Mouse (Mus musculus): Measurements from ENCODE around the gene Rtn4rl2. TPM values are rescaled to one million over a fixed set of nuclear protein-coding genes. Genes with fewer than 3 reads are reported as not detected.

Gene Rtn4rl2
- polyA plus RNA-seq, 1 experiment = not detected

DNA sequence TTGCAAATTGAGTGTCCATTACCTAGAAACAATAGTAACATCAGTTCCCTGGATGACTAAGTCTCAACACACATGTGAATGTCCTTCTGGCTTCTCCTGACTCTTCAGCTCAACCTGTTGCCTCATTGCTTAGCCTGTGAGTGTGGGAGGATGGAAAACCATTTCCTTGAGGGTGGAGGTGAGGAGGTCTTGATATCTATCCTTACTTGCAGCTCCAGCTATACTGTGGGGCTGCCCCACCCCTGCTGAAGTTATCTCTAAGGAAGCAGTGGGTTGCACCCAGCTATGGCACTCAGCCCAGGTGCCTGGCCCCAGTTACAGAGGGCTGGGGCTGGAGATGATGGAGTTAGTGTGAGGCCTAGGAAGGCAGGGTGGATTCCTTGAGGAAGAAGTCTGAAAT is 44.6 kb downstream of the Rtn4rl2 start:
- H3K4me3 ChIP-seq (ENCODE audit: insufficient read depth, low read depth, low read length) = no peak overlapping the region
- 0 out of 2 replicates have a peak, but pooled peaks cover 3% of the 10 kb centered on the region for H3K4me1 ChIP-seq (ENCODE audit: control insufficient read depth, insufficient read depth, insufficient read length, low read length)
- H3K27ac ChIP-seq (replicated peaks; ENCODE audit: low read depth, low read length) = no peak overlapping the region

DNA sequence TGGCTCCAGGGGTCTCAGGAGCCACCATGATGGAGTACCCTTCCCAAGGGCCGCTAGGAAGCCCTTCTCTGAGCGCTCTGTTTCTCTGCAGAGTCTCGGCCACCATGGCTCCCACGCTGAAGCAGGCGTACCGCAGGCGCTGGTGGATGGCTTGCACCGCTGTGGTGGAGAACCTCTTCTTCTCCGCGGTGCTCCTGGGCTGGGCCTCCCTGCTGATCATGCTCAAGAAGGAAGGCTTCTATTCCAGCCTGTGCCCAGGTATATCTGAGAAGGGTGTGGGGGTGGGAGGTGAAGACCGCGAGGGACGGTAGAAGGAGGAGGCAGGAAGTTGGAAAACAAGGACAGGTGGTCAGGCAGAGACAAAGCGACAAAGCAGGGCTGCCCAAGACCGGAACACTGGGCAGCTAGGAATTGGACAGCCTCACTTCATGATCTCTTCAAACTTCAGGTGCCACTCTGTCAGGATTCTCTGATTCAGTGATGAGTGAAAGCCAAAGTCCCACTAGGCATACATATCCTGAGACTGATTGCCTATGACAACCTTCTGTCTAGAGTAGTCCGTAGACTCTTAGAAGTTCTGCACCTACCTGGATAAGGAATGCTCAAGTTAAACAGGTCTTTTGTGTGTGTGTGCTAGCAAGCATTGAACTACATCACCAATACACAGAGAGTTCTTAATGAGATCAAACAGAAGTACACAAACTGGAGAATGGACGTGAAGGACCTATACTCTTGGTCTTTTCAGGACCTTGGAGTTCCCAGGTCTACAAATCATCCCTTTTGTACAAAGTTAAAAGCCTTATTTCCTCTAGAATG is 45.6 kb downstream of the Rtn4rl2 start:
- Histone ChIP-seq H3K27ac (replicated peaks; ENCODE audit: low read depth, low read length) (no peak overlapping the region), H3K4me3 (ENCODE audit: insufficient read depth, low read depth, low read length) (peak overlapping the region; percentile 65), H3K4me1 (ENCODE audit: control insufficient read depth, insufficient read depth, insufficient read length, low read length) (0 out of 2 replicates have a peak, but pooled peaks cover 3% of the 10 kb centered on the region)

DNA sequence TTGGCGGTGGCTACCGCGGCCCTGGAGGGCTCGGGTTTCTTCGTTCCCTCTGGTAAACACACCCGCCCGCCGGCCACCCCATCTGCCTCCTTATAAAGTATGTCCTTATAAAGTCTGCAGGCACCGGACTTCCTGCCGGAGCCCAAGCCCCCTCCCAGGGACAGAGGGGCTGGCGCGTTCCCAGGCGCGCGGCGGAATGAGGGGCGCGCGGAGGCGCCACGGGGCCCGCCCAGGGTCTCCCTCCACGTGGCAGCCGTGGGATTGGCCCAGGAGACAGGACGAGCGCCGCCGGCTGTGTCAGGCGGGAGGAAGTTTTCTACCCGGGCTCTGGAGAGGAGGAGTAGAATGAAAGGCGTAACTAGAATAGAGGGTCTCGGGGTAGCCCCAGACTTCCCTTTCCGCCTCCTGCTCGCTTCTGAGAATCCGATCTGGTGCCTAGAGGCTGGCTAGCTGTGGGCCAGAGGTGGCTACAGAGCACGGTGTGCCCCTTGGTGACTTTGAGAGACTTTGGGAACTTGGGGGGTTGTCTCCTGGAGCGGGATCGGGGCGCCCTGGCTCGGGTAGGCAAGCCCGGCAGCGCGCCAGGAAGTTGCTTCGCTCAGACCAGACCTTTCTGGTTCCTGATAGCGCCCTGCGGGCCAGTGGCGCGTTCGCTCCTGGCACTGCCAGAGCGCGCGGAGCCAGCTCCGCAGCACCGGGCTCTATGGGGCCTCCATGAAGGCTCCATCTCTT is 46.3 kb downstream of the Rtn4rl2 start:
- no peak overlapping the region for H3K27ac ChIP-seq (replicated peaks; ENCODE audit: low read depth, low read length)
- 0 out of 2 replicates have a peak, but pooled peaks cover 3% of the 10 kb centered on the region for H3K4me1 ChIP-seq (ENCODE audit: control insufficient read depth, insufficient read depth, insufficient read length, low read length)
- peak overlapping the region; percentile 65 for H3K4me3 ChIP-seq (ENCODE audit: insufficient read depth, low read depth, low read length)

- Histone ChIP-seq H3K27ac (replicated peaks; ENCODE audit: low read depth, low read length) (no peak overlapping the region), H3K4me1 (ENCODE audit: control insufficient read depth, insufficient read depth, insufficient read length, low read length) (0 out of 2 replicates have a peak, but pooled peaks cover 3% of the 10 kb centered on the region), H3K4me3 (ENCODE audit: insufficient read depth, low read depth, low read length) (peak overlapping the region; percentile 65)
These were observed 47.2 kb downstream of the Rtn4rl2 start for GRCm38 (mm10) chr2:84838993-84839980.

DNA sequence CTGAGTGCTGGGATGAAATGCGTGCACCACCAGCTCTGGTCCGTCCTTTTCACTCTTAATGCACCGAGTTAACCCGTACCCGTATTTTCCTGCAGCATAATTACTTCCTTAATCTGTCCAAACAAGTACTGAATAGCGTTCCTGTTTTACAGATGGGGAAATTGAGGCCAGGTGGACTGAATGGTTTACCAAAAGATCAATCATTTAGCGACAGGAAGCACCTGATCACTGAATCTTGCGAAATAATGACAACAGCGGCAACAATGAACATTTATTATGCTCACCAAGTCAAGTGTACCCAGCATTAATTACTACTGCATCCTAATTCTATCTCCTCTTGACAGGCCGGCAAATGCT is 47.9 kb downstream of the Rtn4rl2 start, which contains the start of gene Slc43a1:
Slc43a1 (plus strand) TSS at position 258 of the 357 bp plus-strand sequence.
- no peak within 1 kb of the TSS for H3K27ac ChIP-seq (replicated peaks; ENCODE audit: low read depth, low read length)
- H3K4me1 ChIP-seq (ENCODE audit: control insufficient read depth, insufficient read depth, insufficient read length, low read length) = 0 out of 2 replicates have a peak, but pooled peaks cover 3% of the 10 kb centered on the region

DNA sequence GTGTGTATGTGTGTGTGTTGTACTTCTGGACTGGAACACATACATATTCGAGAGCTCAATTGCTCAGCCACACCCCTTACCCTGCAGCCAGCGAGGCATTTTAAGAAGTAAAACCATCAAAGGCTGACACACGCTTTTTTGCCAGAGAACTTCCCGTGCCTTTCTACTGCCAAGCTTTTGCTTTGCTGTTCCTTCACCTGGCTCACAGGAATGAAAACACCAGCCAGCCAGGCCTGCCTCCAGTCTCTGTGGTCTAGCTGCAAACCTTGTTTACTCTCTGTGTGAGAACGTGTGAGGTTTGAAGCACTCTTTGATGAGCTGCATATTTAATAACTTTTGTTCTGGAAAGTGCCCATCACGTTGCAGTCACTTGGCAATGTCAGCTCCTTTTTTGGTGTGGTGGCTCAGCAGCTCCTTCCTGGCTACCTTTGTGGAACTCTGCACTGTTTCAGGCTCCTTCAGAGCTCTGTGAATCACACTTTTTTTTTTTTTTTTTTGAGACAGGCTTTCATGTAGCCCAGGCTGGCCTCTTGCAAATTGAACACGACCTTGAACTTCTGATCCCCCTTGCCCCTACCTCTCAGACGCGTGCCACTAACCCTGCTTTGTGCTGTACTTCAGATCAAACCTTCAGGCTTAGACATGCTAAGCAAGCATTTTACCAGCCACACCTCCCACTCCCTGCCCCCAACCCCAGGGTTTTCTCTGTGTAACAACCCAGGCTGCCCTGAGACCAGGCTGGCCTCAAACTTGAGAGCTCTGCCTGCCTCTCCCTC is 48.5 kb downstream of the Rtn4rl2 start:
- Histone ChIP-seq H3K4me3 (ENCODE audit: insufficient read depth, low read depth, low read length) (no peak overlapping the region), H3K27ac (replicated peaks; ENCODE audit: low read depth, low read length) (no peak overlapping the region), H3K4me1 (ENCODE audit: control insufficient read depth, insufficient read depth, insufficient read length, low read length) (0 out of 2 replicates have a peak, but pooled peaks cover 3% of the 10 kb centered on the region)

More for the DNA sequence above, 47.9 kb downstream of the Rtn4rl2 start, which contains the start of gene Slc43a1:
- peak within 1 kb of the TSS; percentile 65 for H3K4me3 ChIP-seq (ENCODE audit: insufficient read depth, low read depth, low read length)

GRCm38 (mm10) chr2:84837107-84837506 is 49.4 kb downstream of the Rtn4rl2 start:
- Histone ChIP-seq H3K4me3 (ENCODE audit: insufficient read depth, low read depth, low read length) (no peak overlapping the region), H3K27ac (replicated peaks; ENCODE audit: low read depth, low read length) (no peak overlapping the region), H3K4me1 (ENCODE audit: control insufficient read depth, insufficient read depth, insufficient read length, low read length) (0 out of 2 replicates have a peak, but pooled peaks cover 3% of the 10 kb centered on the region)

GRCm38 (mm10) chr2:84831666-84832391 is 54.7 kb downstream of the Rtn4rl2 start:
- Histone ChIP-seq H3K4me1 (ENCODE audit: control insufficient read depth, insufficient read depth, insufficient read length, low read length) (no peaks in the 10 kb centered on the region), H3K4me3 (ENCODE audit: insufficient read depth, low read depth, low read length) (no peak overlapping the region), H3K27ac (replicated peaks; ENCODE audit: low read depth, low read length) (no peak overlapping the region)

DNA sequence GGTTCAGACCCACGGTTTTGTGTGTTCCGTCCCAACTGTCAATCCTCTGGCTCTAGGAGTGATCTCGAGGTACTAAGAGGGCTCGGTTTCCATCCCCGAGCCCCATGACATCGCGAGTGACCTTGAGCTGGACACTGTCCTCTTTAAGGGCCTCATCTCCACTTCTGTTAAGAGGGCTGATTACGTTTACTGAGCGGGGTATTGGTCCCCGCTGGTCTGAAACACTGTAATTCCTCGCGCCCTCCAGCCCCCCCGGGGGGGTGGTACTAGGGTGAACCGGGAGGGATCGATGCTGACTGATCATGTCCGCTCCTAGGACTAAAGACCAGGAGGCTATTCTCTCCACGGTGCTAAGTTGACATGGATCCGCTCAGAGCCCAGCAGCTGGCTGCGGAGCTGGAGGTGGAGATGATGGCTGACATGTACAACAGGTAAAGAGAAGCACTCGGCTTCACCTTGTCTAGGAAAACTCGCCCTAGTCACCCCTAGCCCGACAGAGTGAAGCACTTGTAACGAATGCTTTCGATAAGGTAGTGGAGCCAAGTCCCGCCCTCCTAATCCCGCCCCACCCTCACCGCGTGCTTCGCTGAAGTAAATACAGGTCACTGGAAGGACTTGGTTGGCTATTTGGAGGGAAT is 59.1 kb downstream of the Rtn4rl2 start:
- no peaks in the 10 kb centered on the region for H3K4me1 ChIP-seq (ENCODE audit: control insufficient read depth, insufficient read depth, insufficient read length, low read length)
- peak overlapping the region; percentile 87 for H3K27ac ChIP-seq (replicated peaks; ENCODE audit: low read depth, low read length)
- peak overlapping the region; percentile 87 for H3K4me3 ChIP-seq (ENCODE audit: insufficient read depth, low read depth, low read length)

DNA sequence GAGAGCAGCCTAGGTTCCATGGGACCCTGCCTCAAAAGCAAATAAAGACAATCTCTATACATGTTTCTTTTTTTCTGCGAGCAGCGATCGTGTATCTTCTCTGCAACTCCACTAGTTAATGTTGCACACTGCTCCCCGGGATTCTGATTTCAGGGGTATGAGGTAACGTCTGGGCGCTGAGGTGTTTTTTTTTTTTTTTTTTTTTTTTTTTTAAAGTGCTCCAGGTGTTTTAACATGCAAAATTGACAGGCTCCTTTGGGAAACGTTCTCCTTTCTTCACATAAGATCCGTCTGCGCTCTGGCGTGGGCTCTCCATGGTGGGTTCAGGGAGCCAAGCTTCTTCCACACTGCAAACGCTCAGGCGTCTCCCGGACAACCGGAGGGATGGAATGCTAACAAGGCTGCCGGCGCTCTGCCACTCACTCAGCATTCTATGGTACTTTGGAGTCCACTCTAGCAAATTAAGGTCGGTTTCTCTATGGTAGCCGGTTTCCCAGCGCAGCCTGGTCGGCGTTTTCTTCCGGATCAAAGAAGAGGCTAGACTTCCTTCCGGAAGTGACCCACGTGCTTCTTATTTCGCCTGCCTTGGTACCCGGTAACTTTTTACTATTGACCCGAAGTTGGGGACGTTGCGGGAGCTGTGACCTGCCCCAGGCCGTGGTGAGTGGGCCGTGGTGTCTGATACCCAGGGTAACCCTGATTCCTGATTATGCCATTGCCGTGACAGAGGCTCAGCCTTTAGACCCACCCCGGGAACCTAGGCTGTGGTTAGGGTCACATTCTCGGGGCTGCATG is 59.8 kb downstream of the Rtn4rl2 start, which contains the start of gene Timm10:
Timm10 (plus strand) TSS at position 510 of the 795 bp plus-strand sequence.
- peak within 1 kb of the TSS; percentile 87 for H3K27ac ChIP-seq (replicated peaks; ENCODE audit: low read depth, low read length)
- peak within 1 kb of the TSS; percentile 87 for H3K4me3 ChIP-seq (ENCODE audit: insufficient read depth, low read depth, low read length)
- no peaks in the 10 kb centered on the region for H3K4me1 ChIP-seq (ENCODE audit: control insufficient read depth, insufficient read depth, insufficient read length, low read length)

- no peaks in the 10 kb centered on the region for H3K4me1 ChIP-seq (ENCODE audit: control insufficient read depth, insufficient read depth, insufficient read length, low read length)
- H3K4me3 ChIP-seq (ENCODE audit: insufficient read depth, low read depth, low read length) = no peak overlapping the region
- H3K27ac ChIP-seq (replicated peaks; ENCODE audit: low read depth, low read length) = no peak overlapping the region
These were observed 63.3 kb downstream of the Rtn4rl2 start for GRCm38 (mm10) chr2:84823237-84823636.

DNA sequence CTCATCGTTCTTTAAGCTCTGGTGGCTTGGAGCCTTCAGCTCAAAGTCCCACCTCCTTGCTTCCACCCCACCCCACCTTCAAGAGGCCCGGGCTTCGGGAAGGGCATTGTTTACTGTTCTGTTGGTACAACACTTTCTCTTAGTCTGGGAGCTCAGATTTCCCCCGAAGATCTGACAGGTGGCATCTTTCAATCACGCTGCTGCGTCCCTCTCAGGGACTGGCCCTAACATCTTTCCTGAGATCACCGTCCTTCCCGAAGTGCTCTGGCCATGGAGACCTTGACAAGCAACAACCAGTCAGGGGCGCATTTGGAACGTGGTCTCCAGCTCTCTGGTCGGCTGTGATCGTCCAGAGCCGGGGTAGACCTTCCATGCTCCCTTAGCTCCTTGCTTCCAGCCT is 64.0 kb downstream of the Rtn4rl2 start, which contains the start of gene Smtnl1:
Smtnl1 (minus strand) TSS at position 101 of the 400 bp plus-strand sequence.
- Histone ChIP-seq H3K4me3 (ENCODE audit: insufficient read depth, low read depth, low read length) (no peak within 1 kb of the TSS), H3K27ac (replicated peaks; ENCODE audit: low read depth, low read length) (no peak within 1 kb of the TSS), H3K4me1 (ENCODE audit: control insufficient read depth, insufficient read depth, insufficient read length, low read length) (no peaks in the 10 kb centered on the region)

Measured in brown adipose tissue, adult 24 weeks (tissue).